In genomic region chr2:92322669-92323068, GRCm38 (mm10) we compare ENCODE assay signal across 10 mouse cellular contexts. TPM values are rescaled to one million over a fixed set of nuclear protein-coding genes. Genes with fewer than 3 reads are reported as not detected.
DNase-seq lines count a peak whose midpoint lies in the region; ATAC-seq and TF ChIP-seq lines count a peak whose summit lies in the region.
"Had no signal": no experiment of that assay in that cellular context is flagged by ENCODE, and none has a peak within 500 bp of the region (broad histone marks: within the 10 kb centered on the region; RNA-seq: fewer than 3 reads in every experiment).

No protein-coding gene starts in this region.

- 94% methylated on average over 2 of the region's 2 CpGs for WGBS in cerebellum, adult 2 months
- WGBS in liver, embryonic 12.5 days (ENCODE audit: insufficient replicate concordance), result 59% methylated on average over 2 of the region's 2 CpGs

- H3K36me3 ChIP-seq in liver, embryonic 12.5 days, result peaks cover 10% of the 10 kb centered on the region

- no peak overlapping the region for H3K27ac ChIP-seq in cerebellum, adult 2 months (ENCODE audit: insufficient read depth, low read length)
- no peak overlapping the region for H3K27ac ChIP-seq in liver, embryonic 12.5 days
- H3K27ac ChIP-seq: heart, embryonic 13.5 days; macrophage had no signal

- H3K9ac ChIP-seq in liver, embryonic 12.5 days, result no peak overlapping the region
- H3K9ac ChIP-seq: heart, embryonic 13.5 days had no signal

- TF ChIP-seq CTCF in cerebellum, adult 2 months (IDR thresholded peaks at IDR 0.05; ENCODE audit: borderline replicate concordance, insufficient read depth, low read depth, low read length), result peak; percentile 44

- no peaks in the 10 kb centered on the region for H3K9me3 ChIP-seq in liver, embryonic 12.5 days (replicated peaks)
- H3K9me3 ChIP-seq: heart, embryonic 13.5 days had no signal

- H3K4me2 ChIP-seq in liver, embryonic 12.5 days, result no peak overlapping the region
- H3K4me2 ChIP-seq: heart, embryonic 13.5 days had no signal

- TF ChIP-seq POLR2A in cerebellum, adult 2 months (IDR thresholded peaks at IDR 0.05; ENCODE audit: borderline replicate concordance, insufficient read depth, low read length), result no peak

- no peaks in the 10 kb centered on the region for H3K4me1 ChIP-seq in cerebellum, adult 2 months (ENCODE audit: control insufficient read depth, insufficient read depth, low read length)
- H3K4me1 ChIP-seq in liver, embryonic 12.5 days, result no peaks in the 10 kb centered on the region
- H3K4me1 ChIP-seq: heart, embryonic 13.5 days had no signal

- no peaks in the 10 kb centered on the region for H3K27me3 ChIP-seq in cerebellum, adult 2 months (ENCODE audit: control insufficient read depth, insufficient read depth, low read length)
- H3K27me3 ChIP-seq in liver, embryonic 12.5 days (replicated peaks), result no peaks in the 10 kb centered on the region
- H3K27me3 ChIP-seq: heart, embryonic 13.5 days had no signal

- DNase-seq in cerebellum, adult 2 months, result peak in 1 of 2 experiments; percentile 22
- DNase-seq in cerebellum, adult 11-12 months, result no peak
- DNase-seq in liver, result peak; percentile 30
- peak; percentile 28 for DNase-seq in adipocyte (ENCODE audit: low spot score)
- DNase-seq in lung, adult 18-20 months, result peak; percentile 8 to 11
- DNase-seq in frontal cortex, postnatal 10 days (ENCODE audit: low spot score in 2 of 2), result no peak

- ATAC-seq in liver, embryonic 12.5 days, result no peak
- ATAC-seq in activated CD4-positive, CD25-positive, alpha-beta regulatory T cell, adult 4 months, result no peak

- H3K4me3 ChIP-seq in cerebellum, adult 2 months (replicated peaks; ENCODE audit: insufficient read depth, low read depth, low read length), result no peak overlapping the region
- H3K4me3 ChIP-seq in liver, embryonic 12.5 days, result no peak overlapping the region
- H3K4me3 ChIP-seq: heart, embryonic 13.5 days had no signal

RNA-seq across cellular contexts. Expression of gene Pex16, which starts 51.8 kb away (rescaled TPM):
- polyA plus RNA-seq in cerebellum, adult 2 months (2012; rRNA removed), result 60.7 and 63.5 TPM in 2 replicates
- 20.1 and 21.2 TPM in 2 replicates for polyA plus RNA-seq in liver, embryonic 12.5 days (2016; fragmentation: Nextera tagmentation; extraction: Ambion mirVana)
- 10 to 100 TPM; 40.0 to 59.3 TPM for polyA plus RNA-seq in activated CD4-positive, CD25-positive, alpha-beta regulatory T cell, adult 4 months (2017; shearing (Covaris generic))

RNA-seq across cellular contexts. Expression of gene Large2, which starts 52.0 kb away (rescaled TPM):
- polyA plus RNA-seq in cerebellum, adult 2 months (2012; rRNA removed), result 0.62 and 1.4 TPM in 2 replicates
- polyA plus RNA-seq in liver, embryonic 12.5 days (2016; fragmentation: Nextera tagmentation; extraction: Ambion mirVana), result 1.8 and 2.0 TPM in 2 replicates
- polyA plus RNA-seq in activated CD4-positive, CD25-positive, alpha-beta regulatory T cell, adult 4 months (2017; shearing (Covaris generic)), result not detected
- polyA plus RNA-seq: macrophage had no signal

RNA-seq across cellular contexts. Expression of gene 1700029I15Rik, which starts 59.7 kb away (rescaled TPM):
- 6.4 and 6.9 TPM in 2 replicates for polyA plus RNA-seq in cerebellum, adult 2 months (2012; rRNA removed)
- polyA plus RNA-seq in liver, embryonic 12.5 days (2016; fragmentation: Nextera tagmentation; extraction: Ambion mirVana), result 1.1 and 1.4 TPM in 2 replicates
- polyA plus RNA-seq in activated CD4-positive, CD25-positive, alpha-beta regulatory T cell, adult 4 months (2017; shearing (Covaris generic)), result 1 to 10 TPM; 1.1 to 1.2 TPM

Comparison
In these comparisons a context has a peak if more than half of its experiments do, and no peak if none do; other contexts are left out.
1. DNase-seq: peak in liver (single experiment), adipocyte (single experiment) and lung, adult 18-20 months (2 of 2); none in cerebellum, adult 11-12 months (single experiment) and frontal cortex, postnatal 10 days (0 of 2).